Mouse (Mus musculus) small intestine, adult 2 months (tissue): ENCODE results near the gene Kctd5. TPM values are rescaled to one million over a fixed set of nuclear protein-coding genes. Genes with fewer than 3 reads are reported as not detected.
A peak's percentile ranks its signal among the peaks of the same experiment; 100 is the strongest.

ENCODE experiments used
- H3K27ac ChIP-seq: fragments of 200-500 bp; 2 replicates; pipeline ENCODE4 v1.5.1; 2012; ENCODE audit warnings: low read depth, low read length, control low read depth, inconsistent platforms; ENCODE audit not compliant: insufficient read depth
- H3K27me3 ChIP-seq: fragments of 200-500 bp; 2 replicates; pipeline ENCODE4 v1.6.1; 2012; ENCODE audit warnings: mild to moderate bottlenecking, moderate library complexity, low read length, inconsistent platforms; ENCODE audit not compliant: control insufficient read depth, insufficient read depth
- H3K36me3 ChIP-seq: fragments of 200-500 bp; 2 replicates; pipeline ENCODE4 v1.6.1; 2012; ENCODE audit warnings: mild to moderate bottlenecking, low read length, control low read depth, inconsistent platforms; ENCODE audit not compliant: control insufficient read depth, insufficient read depth
- H3K4me1 ChIP-seq: fragments of 200-500 bp; 2 replicates; pipeline ENCODE4 v1.6.1; 2012; ENCODE audit warnings: low read length, inconsistent platforms, mixed read lengths; ENCODE audit not compliant: control insufficient read depth, insufficient read depth, insufficient read length
- H3K4me3 ChIP-seq: fragments of 200-500 bp; 2 replicates; pipeline ENCODE4 v1.5.1; 2012; ENCODE audit warnings: low read depth, mild to moderate bottlenecking, control low read depth, inconsistent platforms, low read length, moderate library complexity
- CTCF ChIP-seq: fragments of 200-500 bp; IDR thresholded peaks from 2 replicates; pipeline ENCODE4 v1.5.1; 2012; ENCODE audit warnings: low read depth, mild to moderate bottlenecking, control low read depth, inconsistent platforms, low read length, moderate library complexity, mixed read lengths; ENCODE audit not compliant: insufficient replicate concordance, insufficient read length; ENCODE audit errors: extremely low read depth
- POLR2A ChIP-seq: fragments of 200-500 bp; IDR thresholded peaks from 2 replicates; pipeline ENCODE4 v1.6.1; 2012; ENCODE audit warnings: low read depth, mild to moderate bottlenecking, control low read depth, inconsistent platforms, low read length, moderate library complexity
- WGBS: fragments of 180-500 bp; shearing (Covaris S2); methylation state at CpG from one replicate; pipeline ENCODE4 v1.1.7; 2018; 5-methylcytosine and 5-hydroxymethylcytosine counted together
- polyA plus RNA-seq: library from polyadenylated mRNA; depleted of rRNA; stranded (reverse); fragments of >200 nt; gene quantifications from 2 replicates; pipeline ENCODE4 v1.2.3, GENCODE M21; 2012; rRNA removed

The Kctd5 gene
- polyA plus RNA-seq = 51.8 and 74.6 TPM in 2 replicates

DNA sequence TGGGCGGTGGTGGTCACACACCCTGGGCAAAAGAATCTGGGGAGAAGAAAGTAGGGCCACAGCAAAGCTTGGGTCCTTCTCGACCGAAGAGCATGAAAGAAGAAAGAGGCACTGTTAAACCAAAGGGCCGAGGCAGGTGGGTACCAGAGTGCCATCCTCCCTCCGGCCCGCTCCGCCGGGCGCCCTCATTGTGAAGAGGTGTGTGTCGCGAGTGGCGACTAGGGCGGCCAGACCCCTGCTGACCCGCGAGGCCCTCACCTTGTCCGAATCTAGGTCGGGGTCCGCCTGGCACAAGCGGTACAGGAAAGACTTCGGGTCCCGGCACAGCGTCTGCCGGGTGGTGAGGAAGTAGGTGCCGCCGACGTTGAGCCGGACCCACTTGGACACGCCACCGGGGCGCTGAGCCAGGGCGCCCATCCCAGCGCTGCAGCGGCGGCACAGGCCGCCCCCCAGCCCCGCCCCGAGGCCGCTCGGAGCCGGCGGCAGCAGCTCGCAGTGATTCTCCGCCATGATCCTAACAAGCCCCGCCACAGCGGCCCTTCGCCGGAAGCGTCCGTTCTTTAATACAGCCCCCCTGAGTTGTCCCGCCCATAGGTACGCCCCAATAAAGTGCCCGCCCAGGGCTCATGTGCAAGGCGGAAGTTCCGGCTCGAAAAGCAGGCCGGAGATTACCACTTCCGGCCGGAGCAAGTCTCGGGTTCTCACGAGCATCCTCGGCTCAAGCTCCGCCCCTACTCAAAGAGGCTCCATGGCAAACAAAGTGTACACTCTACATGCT lies at the start of gene Kctd5:
Kctd5 (minus strand) TSS at position 567 of the 778 bp plus-strand sequence.
- H3K4me1 ChIP-seq = peaks cover 1% of the 10 kb centered on the region; the same call in 1 of the 2 replicates
- peaks cover 14% of the 10 kb centered on the region for H3K36me3 ChIP-seq
- no peaks in the 10 kb centered on the region for H3K27me3 ChIP-seq
- H3K4me3 ChIP-seq = peak within 1 kb of the TSS; percentile 91
- WGBS = under 1% methylated on average over 62 of the region's 62 CpGs
- peak; percentile 96 for TF ChIP-seq POLR2A
- TF ChIP-seq CTCF = no peak
- H3K27ac ChIP-seq = peak within 1 kb of the TSS; percentile 81

- Histone ChIP-seq H3K4me1 (no peaks in the 10 kb centered on the region; the same call in 1 of the 2 replicates), H3K4me3 (no peak overlapping the region)
- no peak for TF ChIP-seq CTCF
- no peak for TF ChIP-seq POLR2A
These were observed 46.2 kb upstream of the Kctd5 start for GRCm38 (mm10) chr17:24119446-24119845.

GRCm38 (mm10) chr17:24113031-24113430 lies 39.7 kb upstream of the Kctd5 start:
- H3K4me1 ChIP-seq = no peaks in the 10 kb centered on the region
- H3K36me3 ChIP-seq = peaks cover 19% of the 10 kb centered on the region
- H3K27me3 ChIP-seq = no peaks in the 10 kb centered on the region
- no peak overlapping the region for H3K27ac ChIP-seq
- no peak overlapping the region for H3K4me3 ChIP-seq
- WGBS = 80% methylated on average over 4 of the region's 4 CpGs
- TF ChIP-seq CTCF = no peak
- no peak for TF ChIP-seq POLR2A

More at GRCm38 (mm10) chr17:24119446-24119845, 46.2 kb upstream of the Kctd5 start:
- Histone ChIP-seq H3K36me3 (no peaks in the 10 kb centered on the region; the same call in 1 of the 2 replicates), H3K27ac (no peak overlapping the region), H3K27me3 (no peaks in the 10 kb centered on the region)
- WGBS = 73% methylated on average over 3 of the region's 3 CpGs

GRCm38 (mm10) chr17:24111256-24111655 lies 38.0 kb upstream of the Kctd5 start:
- Histone ChIP-seq H3K4me3 (no peak overlapping the region), H3K27ac (no peak overlapping the region), H3K27me3 (no peaks in the 10 kb centered on the region), H3K36me3 (peaks cover 28% of the 10 kb centered on the region), H3K4me1 (no peaks in the 10 kb centered on the region)
- 66% methylated on average over 1 of the region's 1 CpGs for WGBS
- TF ChIP-seq CTCF = no peak
- TF ChIP-seq POLR2A = no peak

DNA sequence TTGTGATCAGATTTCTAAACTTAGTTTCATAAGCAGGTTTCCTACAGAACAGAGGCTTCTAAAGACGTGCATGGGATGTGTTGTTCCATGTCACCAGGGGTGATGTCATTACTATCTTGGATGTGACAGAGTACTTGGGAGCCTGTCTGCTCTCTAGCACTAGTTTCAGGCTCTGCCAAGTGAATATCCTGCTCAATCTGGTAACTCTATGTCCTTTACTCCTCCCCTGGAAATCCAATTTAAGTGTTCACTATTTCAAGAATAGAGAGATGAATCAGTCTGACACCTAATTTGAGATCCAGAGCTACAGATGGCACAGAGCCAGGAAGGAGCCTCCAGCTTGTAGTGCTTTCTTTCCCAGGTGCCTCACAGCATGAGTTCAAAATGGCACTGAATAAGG lies 35.6 kb upstream of the Kctd5 start:
- H3K27me3 ChIP-seq = no peaks in the 10 kb centered on the region
- H3K4me3 ChIP-seq = no peak overlapping the region
- TF ChIP-seq CTCF (no peak), POLR2A (no peak)
- H3K36me3 ChIP-seq = peaks cover 41% of the 10 kb centered on the region
- H3K4me1 ChIP-seq = no peaks in the 10 kb centered on the region; the same call in 1 of the 2 replicates
- WGBS = 75% methylated on average over 1 of the region's 1 CpGs
- H3K27ac ChIP-seq = no peak overlapping the region

GRCm38 (mm10) chr17:24105111-24105510 lies 31.8 kb upstream of the Kctd5 start:
- H3K36me3 ChIP-seq = peaks cover 46% of the 10 kb centered on the region
- no peak for TF ChIP-seq POLR2A
- no peak for TF ChIP-seq CTCF
- no peak overlapping the region for H3K27ac ChIP-seq
- WGBS = 47% methylated on average over 2 of the region's 2 CpGs
- H3K27me3 ChIP-seq = no peaks in the 10 kb centered on the region
- peaks cover 2% of the 10 kb centered on the region; the same call in 1 of the 2 replicates for H3K4me1 ChIP-seq
- H3K4me3 ChIP-seq = no peak overlapping the region

DNA sequence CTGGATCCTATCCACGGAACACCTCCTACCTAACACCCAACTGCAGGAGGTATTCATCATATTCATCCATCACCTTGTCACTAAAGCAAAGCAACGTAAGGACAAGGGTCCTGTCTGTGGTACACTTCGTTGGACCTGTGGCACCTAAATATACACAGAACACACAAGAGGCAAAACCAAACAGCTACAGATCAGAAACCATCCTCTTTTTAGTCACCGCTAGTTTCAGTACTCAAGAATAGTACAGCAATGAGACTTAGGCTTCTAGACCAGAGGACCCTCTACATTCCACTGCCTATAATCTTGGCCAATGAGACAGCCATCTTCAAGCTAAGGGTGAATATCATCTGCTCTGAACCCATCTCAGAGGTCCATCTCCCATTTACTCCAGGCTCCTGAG lies 25.1 kb upstream of the Kctd5 start:
- Histone ChIP-seq H3K36me3 (peaks cover 41% of the 10 kb centered on the region), H3K27me3 (no peaks in the 10 kb centered on the region), H3K4me1 (peaks cover 2% of the 10 kb centered on the region; the same call in 1 of the 2 replicates), H3K4me3 (no peak overlapping the region), H3K27ac (no peak overlapping the region)
- 91% methylated on average over 4 of the region's 4 CpGs for WGBS
- TF ChIP-seq POLR2A (no peak), CTCF (no peak)
